Mouse (Mus musculus): ENCODE data around the gene Srp9. TPM values are rescaled to one million over a fixed set of nuclear protein-coding genes. Genes with fewer than 3 reads are reported as not detected.
"Not testable (repeated sequence)": the region's sequence is repeated elsewhere in the genome, so short reads cannot be mapped to it uniquely, and the experiment has no call there.

Srp9 gene
- polyA plus RNA-seq, 1 experiment from 2014 or later = 153 TPM

DNA sequence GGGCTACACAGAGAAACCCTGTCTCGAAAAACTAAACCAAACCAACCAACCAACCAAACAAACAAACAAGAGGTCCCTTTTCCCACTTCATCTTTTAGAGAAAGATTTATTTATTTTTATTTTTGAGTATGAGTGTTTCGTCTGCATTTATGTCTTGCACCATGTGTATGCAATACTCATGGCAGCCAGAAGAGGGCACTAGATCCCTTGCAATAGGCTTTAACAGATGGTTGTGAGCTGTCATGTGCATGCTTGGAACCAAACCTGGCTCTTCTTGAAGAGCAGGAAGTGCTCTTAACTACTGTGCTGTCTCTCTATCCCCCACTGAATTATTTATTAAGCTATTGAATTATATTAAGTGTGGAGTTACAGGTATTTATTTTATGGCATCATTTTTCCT, 25.4 kb downstream of the Srp9 start:
- Histone ChIP-seq H3K9ac (replicated peaks; ENCODE audit: low read depth, low read length) (no peak overlapping the region), H3K4me1 (ENCODE audit: control insufficient read depth, insufficient read depth, low read length) (no peaks in the 10 kb centered on the region), H3K27ac (ENCODE audit: low read depth, low read length) (no peak overlapping the region), H3K4me2 (ENCODE audit: low read depth, low read length) (no peak overlapping the region), H3K9me3 (ENCODE audit: control insufficient read depth, low read length) (no peaks in the 10 kb centered on the region), H3K27me3 (ENCODE audit: control insufficient read depth, insufficient read depth, low read length) (no peaks in the 10 kb centered on the region), H3K4me3 (ENCODE audit: low read depth, low read length) (no peak overlapping the region), H3K36me3 (ENCODE audit: control insufficient read depth, insufficient read depth, low read length) (no peaks in the 10 kb centered on the region)
- WGBS = 86% methylated on average over 2 of the region's 2 CpGs
- ATAC-seq (ENCODE audit: low read depth) = no peak

DNA sequence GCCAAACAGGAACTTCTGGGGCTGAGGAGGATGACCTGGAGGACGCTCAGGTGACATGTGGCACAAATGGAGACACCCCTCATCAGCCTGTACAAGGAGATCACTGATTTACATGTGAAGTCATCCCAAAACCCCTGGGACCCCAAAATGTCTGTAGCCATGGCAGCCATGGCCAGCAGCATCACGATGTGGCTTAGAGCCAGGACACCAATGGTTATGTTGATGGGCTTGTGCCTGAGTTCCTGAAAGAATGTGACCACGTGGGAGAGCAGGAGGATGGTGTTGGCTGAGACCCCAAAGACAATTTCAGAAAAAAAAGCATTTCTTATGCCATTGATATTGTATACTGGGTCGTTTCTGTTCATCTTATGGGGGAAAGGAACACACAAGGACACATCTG, 33.2 kb downstream of the Srp9 start:
- H3K4me1 ChIP-seq (ENCODE audit: control insufficient read depth, insufficient read depth, low read length) = no peaks in the 10 kb centered on the region
- no peaks in the 10 kb centered on the region for H3K27me3 ChIP-seq (ENCODE audit: control insufficient read depth, insufficient read depth, low read length)
- no peaks in the 10 kb centered on the region for H3K36me3 ChIP-seq (ENCODE audit: control insufficient read depth, insufficient read depth, low read length)
- no peak overlapping the region for H3K9ac ChIP-seq (replicated peaks; ENCODE audit: low read depth, low read length)
- no peaks in the 10 kb centered on the region for H3K9me3 ChIP-seq (ENCODE audit: control insufficient read depth, low read length)
- H3K27ac ChIP-seq (ENCODE audit: low read depth, low read length) = no peak overlapping the region
- 67% methylated on average over 4 of the region's 4 CpGs for WGBS
- no peak overlapping the region for H3K4me3 ChIP-seq (ENCODE audit: low read depth, low read length)
- ATAC-seq (ENCODE audit: low read depth) = no peak
- no peak overlapping the region for H3K4me2 ChIP-seq (ENCODE audit: low read depth, low read length)

DNA sequence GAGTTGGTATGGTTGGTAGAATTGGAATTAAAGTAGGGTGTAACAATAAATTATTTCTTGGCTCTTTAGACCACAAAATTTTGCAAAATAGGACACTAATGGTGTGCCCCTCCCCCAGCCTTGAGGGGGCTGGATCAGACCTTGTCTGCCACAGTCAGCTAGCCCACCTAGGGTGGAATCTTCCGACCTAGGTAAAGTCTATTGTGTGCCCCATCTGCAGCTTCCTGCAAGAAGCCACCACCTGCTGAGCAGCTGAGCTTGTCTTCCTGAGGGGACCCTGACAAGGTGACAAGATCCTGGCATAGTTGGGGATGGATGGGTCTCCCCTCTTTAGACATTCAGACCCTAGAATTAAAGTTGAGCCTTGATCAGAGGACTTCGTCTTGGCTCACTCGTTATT, 35.0 kb downstream of the Srp9 start:
- Histone ChIP-seq H3K4me1 (ENCODE audit: control insufficient read depth, insufficient read depth, low read length) (no peaks in the 10 kb centered on the region), H3K27ac (ENCODE audit: low read depth, low read length) (no peak overlapping the region), H3K4me2 (ENCODE audit: low read depth, low read length) (no peak overlapping the region), H3K4me3 (ENCODE audit: low read depth, low read length) (no peak overlapping the region), H3K27me3 (ENCODE audit: control insufficient read depth, insufficient read depth, low read length) (no peaks in the 10 kb centered on the region), H3K9ac (replicated peaks; ENCODE audit: low read depth, low read length) (no peak overlapping the region), H3K36me3 (ENCODE audit: control insufficient read depth, insufficient read depth, low read length) (no peaks in the 10 kb centered on the region), H3K9me3 (ENCODE audit: control insufficient read depth, low read length) (no peaks in the 10 kb centered on the region)
- 79% methylated on average over 3 of the region's 3 CpGs for WGBS
- no peak for ATAC-seq (ENCODE audit: low read depth)

DNA sequence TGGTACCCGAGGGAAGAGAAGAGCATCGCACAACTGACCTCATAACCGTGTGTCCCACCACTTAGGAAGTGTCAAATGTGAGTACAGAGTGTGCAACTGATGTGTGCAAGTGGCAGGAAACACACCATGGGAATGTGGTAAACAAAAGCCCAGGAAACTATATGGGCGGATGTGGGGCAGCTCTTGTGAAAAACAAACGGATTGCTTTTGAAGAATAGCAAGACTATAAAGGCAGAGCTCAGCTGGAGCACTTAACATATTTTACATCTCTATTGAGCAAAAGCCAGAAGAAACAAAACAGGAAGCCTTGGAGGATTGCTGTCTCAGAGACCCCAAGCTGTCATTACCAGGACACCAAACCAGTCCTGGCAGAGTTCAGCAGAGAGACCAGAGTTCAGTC, 38.4 kb downstream of the Srp9 start:
- Histone ChIP-seq H3K9ac (replicated peaks; ENCODE audit: low read depth, low read length) (no peak overlapping the region), H3K4me2 (ENCODE audit: low read depth, low read length) (no peak overlapping the region), H3K9me3 (ENCODE audit: control insufficient read depth, low read length) (no peaks in the 10 kb centered on the region), H3K27ac (ENCODE audit: low read depth, low read length) (no peak overlapping the region), H3K4me1 (ENCODE audit: control insufficient read depth, insufficient read depth, low read length) (no peaks in the 10 kb centered on the region), H3K36me3 (ENCODE audit: control insufficient read depth, insufficient read depth, low read length) (no peaks in the 10 kb centered on the region), H3K27me3 (ENCODE audit: control insufficient read depth, insufficient read depth, low read length) (no peaks in the 10 kb centered on the region), H3K4me3 (ENCODE audit: low read depth, low read length) (no peak overlapping the region)
- no peak for ATAC-seq (ENCODE audit: low read depth)
- 18% methylated on average over 5 of the region's 5 CpGs for WGBS

DNA sequence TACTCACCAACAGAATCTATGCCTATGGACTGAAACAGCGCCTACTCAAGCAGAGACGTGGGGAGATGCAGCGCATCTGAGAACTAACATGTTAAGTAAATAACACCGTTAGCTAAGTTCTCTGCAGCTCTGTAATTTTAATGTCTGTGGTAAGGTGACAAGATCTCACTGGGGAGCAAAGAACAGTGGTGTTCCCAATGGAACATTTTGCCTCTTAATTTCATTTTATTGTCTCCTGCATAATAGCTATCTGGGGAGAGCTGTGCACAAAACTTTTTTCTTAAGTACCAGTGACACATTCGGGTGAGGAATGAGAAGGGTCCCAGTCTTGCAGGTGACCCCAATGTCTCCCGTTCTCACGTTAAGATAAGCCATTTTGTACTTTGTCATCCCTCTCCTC, 39.8 kb downstream of the Srp9 start, which contains the start of gene Vmn1r1:
TSS of gene Vmn1r1 (minus strand) at position 101 of the 400 bp plus-strand sequence.
- no peaks in the 10 kb centered on the region for H3K27me3 ChIP-seq (ENCODE audit: control insufficient read depth, insufficient read depth, low read length)
- no peak within 1 kb of the TSS for H3K27ac ChIP-seq (ENCODE audit: low read depth, low read length)
- no peaks in the 10 kb centered on the region for H3K36me3 ChIP-seq (ENCODE audit: control insufficient read depth, insufficient read depth, low read length)
- no peak within 1 kb of the TSS for H3K4me3 ChIP-seq (ENCODE audit: low read depth, low read length)
- H3K9ac ChIP-seq (replicated peaks; ENCODE audit: low read depth, low read length) = no peak within 1 kb of the TSS
- H3K4me2 ChIP-seq (ENCODE audit: low read depth, low read length) = no peak within 1 kb of the TSS
- H3K4me1 ChIP-seq (ENCODE audit: control insufficient read depth, insufficient read depth, low read length) = no peaks in the 10 kb centered on the region
- no peak for ATAC-seq (ENCODE audit: low read depth)
- no peaks in the 10 kb centered on the region for H3K9me3 ChIP-seq (ENCODE audit: control insufficient read depth, low read length)
- 86% methylated on average over 7 of the region's 7 CpGs for WGBS

DNA sequence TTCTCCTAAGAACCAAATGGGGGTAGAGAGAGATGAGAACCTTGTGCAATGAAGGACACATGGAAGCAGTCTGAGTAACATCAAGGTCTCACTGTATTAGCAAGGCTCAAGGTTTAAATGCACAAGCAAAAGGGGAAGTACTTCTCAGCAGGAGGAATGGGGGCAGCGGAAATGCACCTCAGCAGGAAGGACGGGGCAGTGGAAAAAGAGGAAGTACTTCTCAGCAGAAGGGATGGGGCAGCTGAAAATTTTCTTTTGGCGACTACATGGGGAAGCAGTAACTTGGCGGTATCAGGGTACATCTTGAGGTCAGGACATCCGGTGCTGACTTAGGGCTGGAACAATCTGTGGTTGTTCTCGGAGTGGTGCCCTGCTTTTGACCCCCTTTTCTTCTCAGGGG, 45.7 kb downstream of the Srp9 start:
- not testable (repeated sequence) for H3K9me3 ChIP-seq (ENCODE audit: control insufficient read depth, low read length); H3K9ac ChIP-seq (replicated peaks; ENCODE audit: low read depth, low read length); ATAC-seq (ENCODE audit: low read depth); H3K4me1 ChIP-seq (ENCODE audit: control insufficient read depth, insufficient read depth, low read length); H3K4me3 ChIP-seq (ENCODE audit: low read depth, low read length); H3K4me2 ChIP-seq (ENCODE audit: low read depth, low read length); H3K36me3 ChIP-seq (ENCODE audit: control insufficient read depth, insufficient read depth, low read length); H3K27me3 ChIP-seq (ENCODE audit: control insufficient read depth, insufficient read depth, low read length); H3K27ac ChIP-seq (ENCODE audit: low read depth, low read length)
- 89% methylated on average over 6 of the region's 6 CpGs for WGBS

DNA sequence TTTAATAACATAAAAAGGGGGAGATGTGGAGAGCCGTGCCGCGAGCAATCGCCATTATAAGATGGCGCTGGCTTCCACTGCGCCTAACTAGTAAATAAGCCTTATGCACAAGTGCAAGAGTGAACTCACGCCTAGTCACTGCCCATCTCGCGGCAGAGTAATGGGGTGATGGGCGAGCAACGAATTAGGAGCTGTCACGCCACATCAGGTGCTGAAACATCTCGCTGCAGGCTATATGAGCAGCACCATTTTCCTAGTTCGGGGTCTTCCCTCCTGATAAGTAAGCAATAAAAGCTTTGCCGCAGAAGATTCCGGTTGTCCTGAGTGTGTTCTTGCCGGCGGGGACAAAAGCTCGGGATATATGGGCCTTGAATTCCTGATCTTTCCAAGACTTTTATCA, 52.4 kb downstream of the Srp9 start:
- WGBS = 90% methylated on average over 19 of the region's 19 CpGs
- H3K9me3 ChIP-seq (ENCODE audit: control insufficient read depth, low read length); H3K4me3 ChIP-seq (ENCODE audit: low read depth, low read length); H3K4me2 ChIP-seq (ENCODE audit: low read depth, low read length); H3K27ac ChIP-seq (ENCODE audit: low read depth, low read length); ATAC-seq (ENCODE audit: low read depth); H3K9ac ChIP-seq (replicated peaks; ENCODE audit: low read depth, low read length); H3K4me1 ChIP-seq (ENCODE audit: control insufficient read depth, insufficient read depth, low read length); H3K27me3 ChIP-seq (ENCODE audit: control insufficient read depth, insufficient read depth, low read length); H3K36me3 ChIP-seq (ENCODE audit: control insufficient read depth, insufficient read depth, low read length): not testable (repeated sequence)

DNA sequence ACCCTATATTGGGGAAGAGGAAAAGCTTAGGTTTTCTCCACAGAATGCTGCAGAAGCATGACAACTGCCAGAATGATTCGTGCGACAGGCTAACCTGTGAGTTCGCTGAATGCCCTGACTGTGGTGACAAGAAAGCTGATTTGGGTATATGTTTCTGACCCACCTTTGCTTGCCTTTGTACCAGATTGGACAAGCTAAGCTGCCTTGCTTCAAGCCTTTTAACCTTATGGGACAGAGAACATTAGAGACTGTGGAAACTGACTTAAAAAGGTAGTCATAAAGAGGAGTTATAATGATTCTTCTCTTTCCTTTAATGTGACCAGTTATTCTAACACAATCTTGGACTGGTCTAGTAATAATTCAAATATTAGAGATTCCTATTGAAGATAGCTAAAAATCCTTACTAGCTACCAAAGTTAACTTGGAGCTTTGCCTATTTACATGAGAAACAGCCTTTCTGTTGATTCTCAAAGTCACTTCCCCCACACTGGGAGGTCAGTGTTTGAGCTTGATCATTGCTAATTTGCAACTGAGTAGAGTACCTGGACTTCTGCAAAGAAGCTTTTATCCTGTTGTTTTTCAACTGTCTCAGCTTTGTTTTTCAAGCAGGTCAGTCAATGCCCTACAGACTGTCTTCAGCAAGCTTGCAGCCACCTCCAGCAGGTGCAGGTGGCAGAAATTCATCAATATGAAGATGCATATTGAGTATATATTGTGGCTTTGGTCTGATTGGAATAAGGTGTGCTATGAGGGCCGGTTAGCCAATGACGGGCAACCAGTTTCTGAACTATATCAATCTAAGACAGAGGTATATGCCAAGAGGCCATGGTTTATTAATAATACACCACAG, 57.1 kb downstream of the Srp9 start:
- H3K27ac ChIP-seq (ENCODE audit: low read depth, low read length) = no peak overlapping the region
- no peaks in the 10 kb centered on the region for H3K4me1 ChIP-seq (ENCODE audit: control insufficient read depth, insufficient read depth, low read length)
- no peaks in the 10 kb centered on the region for H3K36me3 ChIP-seq (ENCODE audit: control insufficient read depth, insufficient read depth, low read length)
- WGBS = 68% methylated on average over 5 of the region's 5 CpGs
- H3K4me2 ChIP-seq (ENCODE audit: low read depth, low read length) = no peak overlapping the region
- no peaks in the 10 kb centered on the region for H3K27me3 ChIP-seq (ENCODE audit: control insufficient read depth, insufficient read depth, low read length)
- no peak overlapping the region for H3K4me3 ChIP-seq (ENCODE audit: low read depth, low read length)
- H3K9ac ChIP-seq (replicated peaks; ENCODE audit: low read depth, low read length) = no peak overlapping the region
- no peak for ATAC-seq (ENCODE audit: low read depth)
- H3K9me3 ChIP-seq (ENCODE audit: control insufficient read depth, low read length) = no peaks in the 10 kb centered on the region
